Mouse (Mus musculus) megakaryocyte, embryonic 14.5 days (primary cell): ENCODE data around the gene Wdfy4.

Experiments used
- FLI1 ChIP-seq: IDR thresholded peaks from 2 replicates; pipeline ENCODE4 v1.6.1; 2012; ENCODE audit warnings: low read length, inconsistent platforms, mixed read lengths
- GATA1 ChIP-seq: IDR thresholded peaks from 3 replicates; pipeline ENCODE4 v1.6.1; 2012; ENCODE audit warnings: mixed read lengths, low read length, inconsistent platforms, borderline replicate concordance

DNA sequence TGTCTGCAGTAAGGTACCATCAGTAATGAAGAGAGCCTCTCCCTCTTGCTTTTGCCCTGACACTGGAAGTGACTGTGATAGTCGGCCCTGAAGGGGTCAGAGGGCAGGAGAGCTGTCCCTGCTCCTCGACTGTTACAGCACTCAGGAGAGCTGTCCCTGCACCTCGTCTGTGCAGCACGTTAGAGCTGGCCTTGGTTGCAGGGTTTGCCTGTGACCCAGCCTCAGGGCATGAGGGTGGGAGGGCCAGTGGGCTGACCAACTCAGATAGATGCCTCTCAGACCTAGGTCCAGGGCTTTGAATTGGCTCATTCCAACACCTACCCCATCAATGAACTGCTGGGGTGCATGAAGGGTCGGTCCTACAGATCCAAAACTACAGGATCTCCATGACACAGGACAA is 23.0 kb upstream of the Wdfy4 start:
- no peak for TF ChIP-seq GATA1
- no peak for TF ChIP-seq FLI1
